ENCODE assay signal across 8 mouse cellular contexts in the genomic region with DNA sequence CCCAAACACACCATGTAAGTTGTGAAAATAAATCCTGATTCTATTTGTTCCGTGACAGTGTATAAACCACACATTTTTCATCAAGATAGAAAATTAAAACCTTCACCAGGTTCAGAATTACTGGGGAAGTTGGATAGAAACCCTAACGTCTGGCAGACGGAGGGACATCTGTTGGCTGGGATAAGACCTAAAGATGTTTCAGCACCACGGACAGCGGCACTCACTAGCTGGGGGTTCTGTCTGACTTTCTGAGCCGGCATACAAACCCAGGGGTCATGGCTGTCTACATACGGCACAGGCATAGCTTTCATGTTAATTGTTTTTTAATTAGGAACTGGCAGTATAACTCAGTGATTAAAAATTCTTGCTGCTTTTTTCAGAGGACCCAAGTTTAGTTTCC.
DNase-seq lines count a peak whose midpoint lies in the region; ATAC-seq lines count a peak whose summit lies in the region.

No protein-coding gene starts in this region.

- DNase-seq in adrenal gland, adult (ENCODE audit: inconsistent age in 2 of 2, low spot score in 1 of 2): peak; percentile 21 to 68
- DNase-seq in adrenal gland, adult 8-10 months: no peak
- DNase-seq in lung, postnatal 10 days: peak; percentile 67
- DNase-seq in lung, adult 18-20 months: no peak
- DNase-seq in lung, postnatal 14 days: peak; percentile 64
- DNase-seq in cerebellum, postnatal 14 days: no peak
- no peak for DNase-seq in spleen, postnatal 36 days (ENCODE audit: low spot score in 2 of 2)

- 0 out of 2 replicates have a peak, but pooled peaks have one; percentile 47 for ATAC-seq in common myeloid progenitor, adult 5-6 weeks (replicated peaks; ENCODE audit: low read depth, poor library complexity, severe bottlenecking)

Comparison
In these comparisons a context has a peak if more than half of its experiments do, and no peak if none do; other contexts are left out.
1. DNase-seq: peak in adrenal gland, adult (2 of 2), lung, postnatal 10 days (single experiment) and lung, postnatal 14 days (single experiment); none in adrenal gland, adult 8-10 months (single experiment), lung, adult 18-20 months (0 of 2), cerebellum, postnatal 14 days (0 of 2) and spleen, postnatal 36 days (0 of 2).